Mouse (Mus musculus) lung, embryonic 15.5 days (tissue): ENCODE results near the gene Lhb. TPM values are rescaled to one million over a fixed set of nuclear protein-coding genes. Genes with fewer than 3 reads are reported as not detected.
A peak's percentile ranks its signal among the peaks of the same experiment; 100 is the strongest.
"Not testable (repeated sequence)": the region's sequence is repeated elsewhere in the genome, so short reads cannot be mapped to it uniquely, and the experiment has no call there.

Experiments
- ATAC-seq: fragments of 200-750 bp; cut with Nextera tagmentation; 2 replicates; pipeline ENCODE4 v1.8.0; 2017; ENCODE audit warnings: moderate number of reproducible peaks, borderline replicate concordance; ENCODE audit not compliant: low FRiP score, low TSS enrichment; ENCODE audit errors: extremely low read depth
- H3K27ac ChIP-seq: fragments of 300-500 bp; sonication (generic); 2 replicates; pipeline ENCODE4 v1.5.1; 2015; ENCODE audit warnings: moderate library complexity, mild to moderate bottlenecking, inconsistent platforms
- H3K27me3 ChIP-seq: fragments of 300-500 bp; sonication (generic); 2 replicates; pipeline ENCODE4 v1.6.1; 2015; ENCODE audit warnings: inconsistent platforms
- H3K36me3 ChIP-seq: fragments of 300-500 bp; sonication (generic); 2 replicates; pipeline ENCODE4 v1.6.1; 2015; ENCODE audit warnings: inconsistent platforms
- H3K4me1 ChIP-seq: fragments of 300-500 bp; sonication (generic); 2 replicates; pipeline ENCODE4 v1.6.1; 2015; ENCODE audit warnings: inconsistent platforms
- H3K4me2 ChIP-seq: fragments of 300-500 bp; sonication (generic); 2 replicates; pipeline ENCODE4 v1.6.1; 2015; ENCODE audit warnings: inconsistent platforms, mild to moderate bottlenecking, moderate library complexity
- H3K4me3 ChIP-seq: fragments of 300-500 bp; sonication (generic); 2 replicates; pipeline ENCODE4 v1.5.1; 2015; ENCODE audit warnings: mild to moderate bottlenecking, inconsistent platforms
- H3K9ac ChIP-seq: fragments of 300-500 bp; sonication (generic); 2 replicates; pipeline ENCODE4 v1.6.1; 2015; ENCODE audit warnings: inconsistent platforms
- H3K9me3 ChIP-seq: fragments of 300-500 bp; sonication (generic); 2 replicates; pipeline ENCODE4 v1.6.1; 2016; ENCODE audit warnings: inconsistent platforms
- WGBS: fragments of 180-500 bp; shearing (Covaris S2); methylation state at CpG from one replicate; pipeline ENCODE4 v1.1.7; 2015; 5-methylcytosine and 5-hydroxymethylcytosine counted together
- polyA plus RNA-seq: library from polyadenylated mRNA; unstranded; fragments of >200 nt; fragmentation: Nextera tagmentation; extraction: Ambion mirVana; gene quantifications from 2 replicates; pipeline ENCODE4 v1.2.1, GENCODE M21; 2015

Gene Lhb
- polyA plus RNA-seq, 1 experiment from 2014 or later, result 0.70 TPM

GRCm38 (mm10) chr7:45459564-45460140 lies 39.0 kb downstream of the Lhb start, which contains the start of gene Ftl1:
Gene Ftl1 (minus strand): TSS chr7:45459884.
- Histone ChIP-seq H3K4me1 (peaks cover 36% of the 10 kb centered on the region), H3K9ac (peak within 1 kb of the TSS; percentile 85), H3K4me2 (peak within 1 kb of the TSS; percentile 72), H3K27ac (peak within 1 kb of the TSS; percentile 89), H3K4me3 (peak within 1 kb of the TSS; percentile 76), H3K36me3 (peaks cover 53% of the 10 kb centered on the region)
- H3K27me3 ChIP-seq, H3K9me3 ChIP-seq: not testable (repeated sequence)
- ATAC-seq, result peak; percentile 95
- WGBS, result under 1% methylated on average over 33 of the region's 37 CpGs

GRCm38 (mm10) chr7:45460377-45460776 lies 39.8 kb downstream of the Lhb start:
- Histone ChIP-seq H3K4me3 (peak overlapping the region; percentile 76), H3K36me3 (peaks cover 52% of the 10 kb centered on the region), H3K9me3 (no peaks in the 10 kb centered on the region), H3K27ac (peak overlapping the region; percentile 89), H3K27me3 (no peaks in the 10 kb centered on the region), H3K4me1 (peaks cover 39% of the 10 kb centered on the region), H3K4me2 (peak overlapping the region; percentile 59), H3K9ac (peak overlapping the region; percentile 26; the same call in 1 of the 2 replicates)
- ATAC-seq, result 0 out of 2 replicates have a peak, but pooled peaks have one; percentile 0
- WGBS, result 51% methylated on average over 7 of the region's 7 CpGs

- no peak overlapping the region for H3K9ac ChIP-seq
- peak overlapping the region; percentile 59 for H3K4me2 ChIP-seq
- no peaks in the 10 kb centered on the region for H3K27me3 ChIP-seq
- H3K9me3 ChIP-seq, result no peaks in the 10 kb centered on the region
- WGBS, result 8% methylated on average over 13 of the region's 13 CpGs
- peaks cover 44% of the 10 kb centered on the region for H3K4me1 ChIP-seq
- ATAC-seq, result peak; percentile 8; the same call in 1 of the 2 replicates
- peak overlapping the region; percentile 89 for H3K27ac ChIP-seq
- 0 out of 2 replicates have a peak overlapping the region, but pooled peaks have one; percentile 1 for H3K4me3 ChIP-seq
- H3K36me3 ChIP-seq, result peaks cover 50% of the 10 kb centered on the region
These were observed 40.3 kb downstream of the Lhb start for GRCm38 (mm10) chr7:45460860-45461314.

GRCm38 (mm10) chr7:45461326-45461725 lies 40.7 kb downstream of the Lhb start:
- 54% methylated on average over 5 of the region's 5 CpGs for WGBS

GRCm38 (mm10) chr7:45461781-45462180 lies 41.2 kb downstream of the Lhb start:
- H3K27ac ChIP-seq, result peak overlapping the region; percentile 89
- H3K36me3 ChIP-seq, result peaks cover 46% of the 10 kb centered on the region
- H3K4me3 ChIP-seq, result no peak overlapping the region
- H3K4me2 ChIP-seq, result no peak overlapping the region
- no peaks in the 10 kb centered on the region for H3K9me3 ChIP-seq
- no peak overlapping the region for H3K9ac ChIP-seq
- H3K4me1 ChIP-seq, result peaks cover 47% of the 10 kb centered on the region
- WGBS, result 85% methylated on average over 4 of the region's 4 CpGs
- H3K27me3 ChIP-seq, result no peaks in the 10 kb centered on the region
- ATAC-seq, result no peak

More at GRCm38 (mm10) chr7:45461326-45461725, 40.7 kb downstream of the Lhb start:
- H3K36me3 ChIP-seq, result peaks cover 46% of the 10 kb centered on the region
- H3K27ac ChIP-seq, result peak overlapping the region; percentile 89
- peak overlapping the region; percentile 59; the same call in 1 of the 2 replicates for H3K4me2 ChIP-seq
- no peak overlapping the region for H3K4me3 ChIP-seq
- no peak overlapping the region for H3K9ac ChIP-seq
- H3K9me3 ChIP-seq, result no peaks in the 10 kb centered on the region
- H3K4me1 ChIP-seq, result peaks cover 47% of the 10 kb centered on the region
- no peaks in the 10 kb centered on the region for H3K27me3 ChIP-seq
- no peak for ATAC-seq

GRCm38 (mm10) chr7:45462325-45462724 lies 41.7 kb downstream of the Lhb start:
- Histone ChIP-seq H3K9ac (no peak overlapping the region), H3K4me1 (peaks cover 49% of the 10 kb centered on the region), H3K9me3 (no peaks in the 10 kb centered on the region), H3K36me3 (peaks cover 43% of the 10 kb centered on the region), H3K4me2 (no peak overlapping the region), H3K27me3 (no peaks in the 10 kb centered on the region), H3K27ac (no peak overlapping the region), H3K4me3 (no peak overlapping the region)
- ATAC-seq, result no peak
- 86% methylated on average over 4 of the region's 4 CpGs for WGBS

- not testable (repeated sequence) for H3K9ac ChIP-seq, H3K27ac ChIP-seq, H3K27me3 ChIP-seq, H3K4me3 ChIP-seq, H3K9me3 ChIP-seq, ATAC-seq, H3K4me2 ChIP-seq
- Histone ChIP-seq H3K36me3 (peaks cover 37% of the 10 kb centered on the region), H3K4me1 (peaks cover 47% of the 10 kb centered on the region)
- 73% methylated on average over 4 of the region's 4 CpGs for WGBS
These were observed 42.2 kb downstream of the Lhb start for GRCm38 (mm10) chr7:45462868-45463267.

- Histone ChIP-seq H3K27ac (no peak overlapping the region), H3K9me3 (no peaks in the 10 kb centered on the region), H3K9ac (no peak overlapping the region), H3K4me1 (peaks cover 40% of the 10 kb centered on the region), H3K27me3 (no peaks in the 10 kb centered on the region), H3K36me3 (peaks cover 30% of the 10 kb centered on the region), H3K4me3 (no peak overlapping the region), H3K4me2 (no peak overlapping the region)
- WGBS, result 90% methylated on average over 7 of the region's 7 CpGs
- ATAC-seq, result no peak
These were observed 43.6 kb downstream of the Lhb start for GRCm38 (mm10) chr7:45463987-45464778.

GRCm38 (mm10) chr7:45465112-45465511 lies 44.5 kb downstream of the Lhb start:
- WGBS, result 89% methylated on average over 12 of the region's 12 CpGs
- Histone ChIP-seq H3K27ac (no peak overlapping the region), H3K4me3 (0 out of 2 replicates have a peak overlapping the region, but pooled peaks have one; percentile 83), H3K9ac (no peak overlapping the region), H3K4me1 (peaks cover 37% of the 10 kb centered on the region), H3K27me3 (no peaks in the 10 kb centered on the region), H3K36me3 (peaks cover 30% of the 10 kb centered on the region), H3K4me2 (peak overlapping the region; percentile 71), H3K9me3 (no peaks in the 10 kb centered on the region)
- ATAC-seq, result no peak

- Histone ChIP-seq H3K4me3 (peak overlapping the region; percentile 83), H3K27ac (no peak overlapping the region), H3K9ac (peak overlapping the region; percentile 65; the same call in 1 of the 2 replicates)
These were observed 44.9 kb downstream of the Lhb start for GRCm38 (mm10) chr7:45465549-45465948.

GRCm38 (mm10) chr7:45466283-45467089 lies 45.9 kb downstream of the Lhb start, which contains the start of gene Bax:
Gene Bax (minus strand): TSS chr7:45466898.
- peak; percentile 76 for ATAC-seq
- WGBS, result 0% methylated on average over 50 of the region's 58 CpGs
- Histone ChIP-seq H3K27ac (peak within 1 kb of the TSS; percentile 73), H3K4me1 (peaks cover 25% of the 10 kb centered on the region), H3K9ac (peak within 1 kb of the TSS; percentile 65), H3K4me3 (peak within 1 kb of the TSS; percentile 83), H3K4me2 (peak within 1 kb of the TSS; percentile 71), H3K36me3 (peaks cover 30% of the 10 kb centered on the region), H3K27me3 (no peaks in the 10 kb centered on the region), H3K9me3 (no peaks in the 10 kb centered on the region)

More at GRCm38 (mm10) chr7:45465549-45465948, 44.9 kb downstream of the Lhb start:
- H3K4me1 ChIP-seq, result peaks cover 33% of the 10 kb centered on the region
- no peaks in the 10 kb centered on the region for H3K27me3 ChIP-seq
- peak overlapping the region; percentile 71 for H3K4me2 ChIP-seq
- no peak for ATAC-seq
- H3K36me3 ChIP-seq, result peaks cover 30% of the 10 kb centered on the region
- 76% methylated on average over 9 of the region's 9 CpGs for WGBS
- no peaks in the 10 kb centered on the region for H3K9me3 ChIP-seq
